Mouse (Mus musculus): ENCODE measurements around the gene Hsf5. TPM values are rescaled to one million over a fixed set of nuclear protein-coding genes. Genes with fewer than 3 reads are reported as not detected.

Gene Hsf5
- polyA plus RNA-seq, 1 experiment from 2014 or later, result 0.06 TPM

DNA sequence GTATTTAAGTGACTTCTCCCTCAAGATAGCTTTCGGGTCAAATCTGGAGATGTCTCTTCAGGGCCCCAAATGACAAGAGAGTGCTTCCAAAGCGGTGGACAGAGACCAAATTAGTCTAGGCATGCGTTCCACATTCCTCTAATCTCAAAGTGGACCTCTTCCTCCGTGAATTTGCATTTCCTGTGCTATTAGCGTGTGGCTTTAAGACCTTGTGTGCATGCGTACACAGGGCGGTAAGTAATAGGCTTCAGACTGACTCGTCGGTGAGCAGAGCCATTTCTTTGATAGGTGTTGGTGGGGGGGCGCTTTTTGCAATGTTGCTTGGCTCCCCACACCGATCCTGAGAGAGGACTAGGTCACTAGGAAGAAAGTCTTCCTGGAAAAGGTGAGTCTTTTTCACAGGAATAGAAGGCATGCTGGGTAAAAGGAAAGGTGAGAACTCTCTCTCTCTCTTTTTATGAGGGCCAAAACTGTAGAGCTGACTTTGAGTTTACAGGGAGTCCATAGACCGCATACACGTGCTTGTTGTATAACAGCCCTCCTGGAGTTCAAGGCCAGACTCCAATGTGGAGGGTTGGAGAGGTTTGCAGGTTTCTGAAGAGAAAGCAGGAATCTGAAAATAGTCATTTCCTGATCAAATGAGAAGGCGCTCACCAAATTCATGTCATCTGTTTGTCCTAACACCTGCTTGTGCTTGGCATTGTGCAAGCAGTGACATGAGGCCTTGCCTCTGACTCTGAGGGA is 85.1 kb downstream of the Hsf5 start:
- Histone ChIP-seq H3K4me2 (ENCODE audit: low read depth, low read length) (0 out of 2 replicates have a peak overlapping the region, but pooled peaks have one; percentile 2), H3K9me3 (replicated peaks; ENCODE audit: control insufficient read depth, low read length) (no peaks in the 10 kb centered on the region), H3K4me3 (ENCODE audit: low read depth, low read length) (no peak overlapping the region), H3K4me1 (ENCODE audit: control insufficient read depth, low read depth, low read length) (peaks cover 44% of the 10 kb centered on the region), H3K27me3 (ENCODE audit: control insufficient read depth, insufficient read depth, low read depth, low read length) (no peaks in the 10 kb centered on the region), H3K27ac (ENCODE audit: low read length) (peak overlapping the region; percentile 35), H3K9ac (ENCODE audit: low read depth, low read length) (no peak overlapping the region), H3K36me3 (ENCODE audit: control insufficient read depth, insufficient read depth) (no peaks in the 10 kb centered on the region)
- ATAC-seq (ENCODE audit: low read depth), result no peak
- 31% methylated on average over 14 of the region's 14 CpGs for WGBS (ENCODE audit: insufficient replicate concordance)

DNA sequence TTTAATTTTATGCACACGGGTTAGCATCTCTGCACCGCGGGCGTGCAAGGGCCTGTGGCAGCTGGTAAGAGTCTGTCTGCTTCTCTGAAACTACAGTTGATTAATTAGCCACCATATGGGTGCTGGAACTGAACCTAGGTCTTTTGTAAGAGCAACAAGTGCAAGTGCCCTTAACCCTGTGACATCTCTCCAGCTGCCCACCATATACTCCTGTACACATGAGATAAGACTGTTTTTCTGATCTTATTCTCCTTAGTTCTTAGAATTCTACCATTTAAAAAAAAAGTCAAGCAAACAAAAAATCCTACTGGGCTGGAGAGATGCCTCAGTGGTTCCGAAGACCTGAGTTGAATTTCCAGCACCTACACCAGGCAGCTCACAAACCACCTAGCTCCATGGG is 86.7 kb downstream of the Hsf5 start:
- peak; percentile 57 for ATAC-seq (ENCODE audit: low read depth)
- no peaks in the 10 kb centered on the region for H3K27me3 ChIP-seq (ENCODE audit: control insufficient read depth, insufficient read depth, low read depth, low read length)
- peak overlapping the region; percentile 19 for H3K4me2 ChIP-seq (ENCODE audit: low read depth, low read length)
- H3K9ac ChIP-seq (ENCODE audit: low read depth, low read length), result no peak overlapping the region
- H3K4me1 ChIP-seq (ENCODE audit: control insufficient read depth, low read depth, low read length), result peaks cover 46% of the 10 kb centered on the region
- H3K27ac ChIP-seq (ENCODE audit: low read length), result peak overlapping the region; percentile 69
- no peaks in the 10 kb centered on the region for H3K9me3 ChIP-seq (replicated peaks; ENCODE audit: control insufficient read depth, low read length)
- WGBS (ENCODE audit: insufficient replicate concordance), result 45% methylated on average over 5 of the region's 5 CpGs
- H3K4me3 ChIP-seq (ENCODE audit: low read depth, low read length), result no peak overlapping the region
- H3K36me3 ChIP-seq (ENCODE audit: control insufficient read depth, insufficient read depth), result no peaks in the 10 kb centered on the region

- WGBS (ENCODE audit: insufficient replicate concordance), result 69% methylated on average over 9 of the region's 9 CpGs
- H3K27ac ChIP-seq (ENCODE audit: low read length), result peak overlapping the region; percentile 69
- H3K27me3 ChIP-seq (ENCODE audit: control insufficient read depth, insufficient read depth, low read depth, low read length), result no peaks in the 10 kb centered on the region
- H3K4me2 ChIP-seq (ENCODE audit: low read depth, low read length), result no peak overlapping the region
- no peak overlapping the region for H3K9ac ChIP-seq (ENCODE audit: low read depth, low read length)
- no peak overlapping the region for H3K4me3 ChIP-seq (ENCODE audit: low read depth, low read length)
- peak; percentile 45; the same call in 1 of the 2 replicates for ATAC-seq (ENCODE audit: low read depth)
- H3K4me1 ChIP-seq (ENCODE audit: control insufficient read depth, low read depth, low read length), result peaks cover 49% of the 10 kb centered on the region
- H3K36me3 ChIP-seq (ENCODE audit: control insufficient read depth, insufficient read depth), result no peaks in the 10 kb centered on the region
- H3K9me3 ChIP-seq (replicated peaks; ENCODE audit: control insufficient read depth, low read length), result no peaks in the 10 kb centered on the region
Measured at GRCm38 (mm10) chr11:87704289-87704688, 87.3 kb downstream of the Hsf5 start.

DNA sequence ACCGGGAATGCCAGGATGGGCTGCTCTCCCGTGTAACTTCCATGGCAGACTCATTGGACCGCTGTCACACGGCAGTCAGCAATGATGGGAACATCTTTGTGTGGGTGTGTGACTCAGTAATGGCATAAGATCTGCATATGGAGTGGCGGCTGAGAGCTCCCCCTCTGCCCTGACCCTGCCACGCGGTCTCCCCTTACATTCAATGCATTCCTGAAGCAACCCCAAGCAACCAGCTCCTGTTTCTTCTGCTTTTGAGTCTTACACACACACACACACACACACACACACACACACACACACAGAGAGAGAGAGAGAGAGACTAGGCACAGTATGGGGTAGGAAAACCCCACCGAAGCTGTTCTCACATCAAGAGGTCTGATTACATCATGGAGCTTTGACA is 90.6 kb downstream of the Hsf5 start:
- H3K4me1 ChIP-seq (ENCODE audit: control insufficient read depth, low read depth, low read length), result peaks cover 61% of the 10 kb centered on the region
- H3K9me3 ChIP-seq (replicated peaks; ENCODE audit: control insufficient read depth, low read length), result no peaks in the 10 kb centered on the region
- WGBS (ENCODE audit: insufficient replicate concordance), result 67% methylated on average over 8 of the region's 8 CpGs
- no peaks in the 10 kb centered on the region for H3K36me3 ChIP-seq (ENCODE audit: control insufficient read depth, insufficient read depth)
- H3K27ac ChIP-seq (ENCODE audit: low read length), result no peak overlapping the region
- H3K4me2 ChIP-seq (ENCODE audit: low read depth, low read length), result no peak overlapping the region
- H3K27me3 ChIP-seq (ENCODE audit: control insufficient read depth, insufficient read depth, low read depth, low read length), result no peaks in the 10 kb centered on the region
- no peak for ATAC-seq (ENCODE audit: low read depth)
- H3K9ac ChIP-seq (ENCODE audit: low read depth, low read length), result no peak overlapping the region
- no peak overlapping the region for H3K4me3 ChIP-seq (ENCODE audit: low read depth, low read length)

DNA sequence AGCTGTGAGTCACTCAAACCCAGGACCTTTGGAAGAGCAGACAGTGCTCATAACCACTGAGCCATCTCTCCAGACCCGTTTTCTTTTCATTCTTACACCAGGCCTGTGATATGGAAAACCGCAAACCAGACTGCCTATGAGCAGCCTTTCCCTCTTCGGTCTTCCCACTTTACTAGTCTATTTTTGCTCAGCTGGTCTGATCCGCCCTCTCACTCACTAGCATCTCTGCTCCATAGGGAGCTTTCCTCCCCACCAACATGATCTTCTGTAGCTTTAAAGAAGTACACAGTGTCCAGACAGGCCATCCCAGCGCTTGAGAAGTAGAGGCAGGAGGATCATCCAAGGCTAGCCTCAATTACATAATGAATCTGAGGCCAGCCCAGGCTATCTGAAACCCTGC is 92.0 kb downstream of the Hsf5 start:
- 70% methylated on average over 5 of the region's 5 CpGs for WGBS (ENCODE audit: insufficient replicate concordance)
- Histone ChIP-seq H3K4me3 (ENCODE audit: low read depth, low read length) (no peak overlapping the region), H3K9ac (ENCODE audit: low read depth, low read length) (no peak overlapping the region), H3K27me3 (ENCODE audit: control insufficient read depth, insufficient read depth, low read depth, low read length) (no peaks in the 10 kb centered on the region), H3K27ac (ENCODE audit: low read length) (no peak overlapping the region), H3K9me3 (replicated peaks; ENCODE audit: control insufficient read depth, low read length) (no peaks in the 10 kb centered on the region), H3K4me1 (ENCODE audit: control insufficient read depth, low read depth, low read length) (peaks cover 50% of the 10 kb centered on the region), H3K4me2 (ENCODE audit: low read depth, low read length) (no peak overlapping the region), H3K36me3 (ENCODE audit: control insufficient read depth, insufficient read depth) (no peaks in the 10 kb centered on the region)
- ATAC-seq (ENCODE audit: low read depth), result no peak

Other genes with a start within 250 kb of the Hsf5 start
- 3.9 and 4.4 TPM in 2 replicates for gene Rad51c, start 212.2 kb upstream of the Hsf5 start, polyA plus RNA-seq (2015; fragmentation: Nextera tagmentation; extraction: Ambion mirVana)
- 0.08 and 0.21 TPM in 2 replicates for gene Tex14, start 212.1 kb upstream of the Hsf5 start, polyA plus RNA-seq (2015; fragmentation: Nextera tagmentation; extraction: Ambion mirVana)
- not detected in 2 replicates for gene Gm11492, start 50.5 kb upstream of the Hsf5 start, polyA plus RNA-seq (2015; fragmentation: Nextera tagmentation; extraction: Ambion mirVana)
- gene Sept4, start 48.3 kb upstream of the Hsf5 start, polyA plus RNA-seq (2015; fragmentation: Nextera tagmentation; extraction: Ambion mirVana), result 11.6 and 12.0 TPM in 2 replicates
- gene Mtmr4, start 25.0 kb upstream of the Hsf5 start, polyA plus RNA-seq (2015; fragmentation: Nextera tagmentation; extraction: Ambion mirVana), result 10.1 and 10.5 TPM in 2 replicates
- 4.8 and 5.8 TPM in 2 replicates for gene Rnf43, start 45.6 kb downstream of the Hsf5 start, polyA plus RNA-seq (2015; fragmentation: Nextera tagmentation; extraction: Ambion mirVana)
- 180 and 196 TPM in 2 replicates for gene Supt4a, start 120.4 kb downstream of the Hsf5 start, polyA plus RNA-seq (2015; fragmentation: Nextera tagmentation; extraction: Ambion mirVana)
- 1.7 and 2.7 TPM in 2 replicates for gene Tspoap1, start 143.4 kb downstream of the Hsf5 start, polyA plus RNA-seq (2015; fragmentation: Nextera tagmentation; extraction: Ambion mirVana)
- 420 and 425 TPM in 2 replicates for gene Mpo, start 176.4 kb downstream of the Hsf5 start, polyA plus RNA-seq (2015; fragmentation: Nextera tagmentation; extraction: Ambion mirVana)
- not detected in 2 replicates for gene Lpo, start 211.1 kb downstream of the Hsf5 start, polyA plus RNA-seq (2015; fragmentation: Nextera tagmentation; extraction: Ambion mirVana)
- gene Mks1, start 236.1 kb downstream of the Hsf5 start, polyA plus RNA-seq (2015; fragmentation: Nextera tagmentation; extraction: Ambion mirVana), result 1.2 and 1.6 TPM in 2 replicates